Mouse (Mus musculus): ENCODE data around the gene Pnp2. TPM values are rescaled to one million over a fixed set of nuclear protein-coding genes. Genes with fewer than 3 reads are reported as not detected.
A peak's percentile ranks its signal among the peaks of the same experiment; 100 is the strongest.
"Not testable (repeated sequence)": the region's sequence is repeated elsewhere in the genome, so short reads cannot be mapped to it uniquely, and the experiment has no call there.

Gene Pnp2
- polyA plus RNA-seq, 1 experiment: 0.16 TPM

DNA sequence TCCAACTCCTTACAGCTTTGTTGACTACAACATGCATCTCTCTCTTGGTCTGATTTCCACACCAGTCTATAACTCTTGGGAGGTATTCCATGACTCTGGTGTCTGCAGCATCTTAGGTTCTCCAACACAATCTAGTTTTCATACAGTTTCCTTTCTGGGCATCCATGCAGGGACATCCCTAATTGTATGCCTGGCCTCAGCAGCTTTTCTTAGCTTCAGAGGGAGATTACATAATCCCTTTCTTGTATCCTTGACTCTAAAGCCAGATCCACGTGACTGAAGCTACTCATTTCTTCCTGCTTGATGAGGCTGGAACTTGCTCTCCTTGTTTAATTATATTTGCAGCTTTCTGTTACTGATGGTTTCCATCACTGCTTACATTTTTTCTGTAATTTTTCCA is 19.1 kb upstream of the Pnp2 start:
- TF ChIP-seq POLR2A (IDR thresholded peaks at IDR 0.05; ENCODE audit: borderline replicate concordance, extremely low read depth, insufficient read depth, insufficient read length, poor library complexity, severe bottlenecking) (no peak), CTCF (IDR thresholded peaks at IDR 0.05; ENCODE audit: borderline replicate concordance, extremely low read depth, insufficient read depth, insufficient read length) (no peak)
- DNase-seq (ENCODE audit: low read depth): no peak

DNA sequence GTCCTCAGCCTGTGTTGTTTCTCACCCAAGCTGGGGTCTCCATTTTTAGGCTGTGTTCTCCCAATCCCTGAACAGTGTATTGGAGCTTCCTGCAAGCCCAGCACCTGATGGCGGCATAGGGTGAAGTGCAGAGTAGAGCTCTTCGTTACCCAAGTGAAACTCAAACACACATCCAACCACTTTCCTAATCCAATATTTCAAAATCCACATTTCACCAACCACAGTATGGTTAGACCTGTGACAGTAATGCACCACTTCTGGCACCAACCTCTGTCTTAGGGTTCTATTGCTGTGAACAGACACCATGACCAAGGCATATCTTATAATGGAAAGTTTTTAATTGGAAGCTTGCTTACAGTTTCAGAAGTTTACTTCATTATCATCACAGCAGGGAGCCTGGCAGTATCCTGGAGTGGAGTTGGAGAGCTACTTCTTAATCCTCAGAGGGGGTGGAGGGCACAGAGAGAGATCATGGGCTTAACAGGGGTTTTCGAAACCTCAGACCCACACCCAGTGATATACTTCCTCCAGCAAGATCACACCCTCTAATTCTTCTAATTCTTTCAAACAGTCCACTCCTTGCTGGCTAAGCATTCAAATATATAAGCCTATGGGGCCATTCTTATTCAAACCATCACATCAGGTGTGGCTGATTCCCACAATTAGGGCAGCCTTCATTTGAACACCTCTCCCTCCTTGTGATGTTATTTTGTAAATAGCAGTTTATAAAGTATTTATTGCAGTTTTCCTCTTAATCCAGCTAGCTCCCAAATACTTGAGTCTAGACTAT is 17.5 kb upstream of the Pnp2 start:
- no peak for DNase-seq (ENCODE audit: low read depth)
- TF ChIP-seq POLR2A (IDR thresholded peaks at IDR 0.05; ENCODE audit: borderline replicate concordance, extremely low read depth, insufficient read depth, insufficient read length, poor library complexity, severe bottlenecking): no peak
- TF ChIP-seq CTCF (IDR thresholded peaks at IDR 0.05; ENCODE audit: borderline replicate concordance, extremely low read depth, insufficient read depth, insufficient read length): no peak

DNA sequence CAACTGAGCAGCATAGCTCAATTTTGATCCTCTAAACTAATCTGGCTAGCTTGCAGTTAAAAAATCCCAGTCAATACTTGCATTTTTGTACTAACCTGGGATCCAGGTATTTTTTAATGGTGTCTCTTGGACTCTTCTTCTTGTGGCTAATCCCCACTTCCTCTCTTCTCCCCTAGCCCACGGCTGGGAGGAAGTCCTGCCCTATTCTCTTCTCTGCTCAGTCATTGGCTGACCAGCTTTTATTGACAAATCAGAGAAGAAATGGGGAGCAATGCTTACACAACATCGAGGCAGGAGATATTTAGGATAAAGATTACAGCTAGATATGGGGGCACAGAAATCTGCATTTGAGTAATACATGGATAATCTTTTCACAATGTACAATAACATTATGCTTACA is 16.9 kb upstream of the Pnp2 start:
- TF ChIP-seq POLR2A (IDR thresholded peaks at IDR 0.05; ENCODE audit: borderline replicate concordance, extremely low read depth, insufficient read depth, insufficient read length, poor library complexity, severe bottlenecking) (no peak), CTCF (IDR thresholded peaks at IDR 0.05; ENCODE audit: borderline replicate concordance, extremely low read depth, insufficient read depth, insufficient read length) (no peak)
- DNase-seq (ENCODE audit: low read depth): no peak

DNA sequence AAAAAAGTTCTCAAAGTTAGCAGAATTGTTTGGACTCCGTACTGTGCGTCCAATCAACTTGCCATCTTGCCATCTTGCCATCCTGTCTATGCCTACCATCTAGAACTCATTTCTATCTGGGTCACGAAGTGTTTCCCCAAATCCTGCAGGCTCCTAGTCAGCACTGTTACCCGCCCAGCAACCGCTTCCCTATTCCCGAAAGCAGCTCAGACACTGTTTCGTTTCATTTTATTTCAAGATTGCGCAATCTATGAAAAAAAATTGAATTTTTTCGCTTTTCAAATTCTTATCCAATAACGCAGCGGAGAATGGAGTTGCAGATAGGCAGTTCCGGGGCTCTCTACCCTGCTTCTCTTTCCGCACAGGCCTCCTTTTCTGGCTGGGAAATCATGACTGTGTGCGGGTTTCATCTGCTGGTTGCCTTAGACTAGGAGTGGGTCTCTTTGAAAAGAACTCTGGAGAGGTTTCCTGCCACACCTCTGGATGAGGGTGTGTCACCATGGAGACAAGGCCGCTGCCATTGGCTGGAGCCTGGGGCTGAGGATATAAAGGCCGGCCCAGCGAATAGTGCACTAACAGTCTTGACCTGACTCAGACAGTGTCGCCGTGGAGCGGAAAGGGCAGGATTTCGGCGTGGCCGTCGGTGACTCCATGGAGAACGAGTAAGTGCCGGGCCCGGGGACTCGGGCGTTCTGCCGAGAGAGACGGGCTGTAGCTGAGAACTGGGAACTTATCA is 11.7 kb upstream of the Pnp2 start, which contains the start of gene Gm49342:
Gm49342 (plus strand) TSS at position 586 of the 736 bp plus-strand sequence.
- TF ChIP-seq POLR2A (IDR thresholded peaks at IDR 0.05; ENCODE audit: borderline replicate concordance, extremely low read depth, insufficient read depth, insufficient read length, poor library complexity, severe bottlenecking) (peak; percentile 25; the same call in 1 of the 2 replicates), CTCF (IDR thresholded peaks at IDR 0.05; ENCODE audit: borderline replicate concordance, extremely low read depth, insufficient read depth, insufficient read length) (peak; percentile 27; the same call in 1 of the 2 replicates)
- DNase-seq (ENCODE audit: low read depth): peak; percentile 94

DNA sequence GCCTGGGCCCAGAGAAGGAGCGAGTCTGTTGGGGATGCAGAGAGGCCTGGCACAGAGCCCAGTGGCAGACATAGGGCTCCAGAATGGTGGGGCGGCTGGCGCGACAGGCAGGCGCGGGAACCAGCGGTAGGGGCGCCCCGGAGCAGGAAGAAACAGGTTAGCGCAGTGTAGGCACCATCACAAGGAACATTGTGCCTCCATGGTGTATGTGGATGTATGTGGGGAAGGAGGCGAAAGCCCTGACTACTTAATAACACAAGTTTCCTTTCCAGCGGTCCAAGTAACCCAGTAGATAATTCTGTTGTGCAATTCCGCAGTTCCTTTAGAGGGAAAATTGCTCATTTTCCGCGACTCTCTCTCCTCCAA is 11.1 kb upstream of the Pnp2 start:
- DNase-seq (ENCODE audit: low read depth): peak; percentile 82

DNA sequence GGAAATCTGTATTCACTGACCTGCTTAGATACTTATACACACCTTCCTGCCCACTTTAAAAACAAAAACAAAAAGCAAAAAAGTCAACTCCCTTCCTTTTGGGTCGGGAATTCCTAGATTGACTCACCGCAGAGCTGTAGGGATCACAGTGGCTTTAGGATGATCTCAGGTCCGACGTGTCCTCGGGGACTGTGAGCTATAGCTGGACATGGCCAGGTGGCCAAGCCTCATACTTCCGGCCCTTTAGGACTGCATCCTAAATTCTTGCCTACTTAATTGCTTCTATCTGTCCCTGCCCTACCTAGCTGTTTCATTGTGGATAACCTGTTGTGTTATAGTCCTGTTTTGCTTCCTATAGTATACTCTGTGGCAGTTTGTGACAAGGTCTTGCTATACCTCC is 10.7 kb upstream of the Pnp2 start:
- DNase-seq (ENCODE audit: low read depth): not testable (repeated sequence)

DNA sequence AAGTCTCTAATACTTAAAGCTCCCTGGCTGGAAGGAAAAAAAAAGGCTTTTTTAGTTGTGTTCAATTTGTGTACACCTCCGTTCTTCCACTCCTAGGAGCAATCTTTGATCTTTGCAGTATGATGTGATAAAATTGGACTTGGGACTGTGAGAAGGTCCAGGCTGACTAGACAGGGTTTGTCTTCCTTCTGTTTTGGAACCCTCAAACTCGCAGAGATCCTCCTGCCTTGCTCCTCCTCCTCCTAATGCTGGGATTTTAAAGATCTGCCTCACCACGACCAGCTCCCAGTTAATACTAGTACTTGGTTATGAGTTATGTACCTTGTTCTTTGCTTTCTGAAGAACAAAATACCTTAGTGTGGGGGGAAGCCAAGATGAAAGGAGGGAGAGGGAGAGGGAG is 10.3 kb upstream of the Pnp2 start:
- not testable (repeated sequence) for DNase-seq (ENCODE audit: low read depth)

DNA sequence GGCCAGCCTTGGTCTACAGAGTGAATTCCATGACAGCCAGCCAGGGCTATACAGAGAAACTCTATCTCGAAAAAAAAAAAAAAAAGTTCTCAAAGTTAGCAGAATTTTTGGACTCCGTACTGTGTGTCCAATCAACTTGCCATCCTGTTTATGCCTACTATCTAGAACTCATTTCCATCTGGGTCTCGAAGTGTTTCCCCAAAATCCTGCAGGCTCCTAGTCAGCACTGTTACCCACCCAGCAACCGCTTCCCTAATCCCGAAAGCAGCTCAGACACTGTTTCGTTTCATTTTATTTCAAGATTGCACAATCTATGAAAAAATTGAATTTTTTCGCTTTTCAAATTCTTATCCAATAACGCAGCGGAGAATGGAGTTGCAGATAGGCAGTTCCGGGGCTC is 305 bp upstream of the Pnp2 start:
- no peak for TF ChIP-seq CTCF (IDR thresholded peaks at IDR 0.05; ENCODE audit: borderline replicate concordance, extremely low read depth, insufficient read depth, insufficient read length)
- TF ChIP-seq POLR2A (IDR thresholded peaks at IDR 0.05; ENCODE audit: borderline replicate concordance, extremely low read depth, insufficient read depth, insufficient read length, poor library complexity, severe bottlenecking): no peak
- DNase-seq (ENCODE audit: low read depth): no peak

DNA sequence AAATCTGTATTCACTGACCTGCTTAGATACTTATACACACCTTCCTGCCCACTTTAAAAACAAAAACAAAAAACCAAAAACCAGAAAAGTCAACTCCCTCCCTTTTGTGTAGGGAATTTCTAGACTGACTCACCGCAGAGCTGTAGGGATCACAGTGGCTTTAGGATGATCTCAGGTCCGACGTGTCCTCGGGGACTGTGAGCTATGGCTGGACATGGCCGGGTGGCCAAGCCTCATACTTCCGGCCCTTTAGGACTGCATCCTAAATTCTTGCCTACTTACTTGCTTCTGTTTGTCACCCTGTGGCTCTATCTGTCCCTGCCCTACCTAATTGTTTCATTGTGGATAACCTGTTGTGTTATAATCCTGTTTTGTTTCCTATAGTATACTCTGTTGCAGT is 932 bp downstream of the Pnp2 start:
- DNase-seq (ENCODE audit: low read depth): not testable (repeated sequence)

DNA sequence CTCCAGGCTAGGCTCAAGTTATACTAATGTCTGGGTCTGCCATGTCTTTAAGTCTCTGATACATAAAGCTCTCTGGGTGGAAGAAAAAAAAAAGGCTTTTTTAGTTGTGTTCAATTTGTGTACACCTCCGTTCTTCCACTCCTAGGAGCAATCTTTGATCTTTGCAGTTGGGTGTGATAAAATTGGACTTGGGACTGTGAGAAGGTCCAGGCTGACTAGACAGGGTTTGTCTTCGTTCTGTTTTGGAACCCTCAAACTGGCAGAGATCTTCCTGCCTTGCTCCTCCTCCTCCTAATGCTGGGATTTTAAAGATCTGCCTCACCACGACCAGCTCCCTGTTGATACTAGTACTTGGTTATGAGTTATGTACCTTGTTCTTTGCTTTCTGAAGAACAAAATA is 1.4 kb downstream of the Pnp2 start:
- not testable (repeated sequence) for DNase-seq (ENCODE audit: low read depth)

DNA sequence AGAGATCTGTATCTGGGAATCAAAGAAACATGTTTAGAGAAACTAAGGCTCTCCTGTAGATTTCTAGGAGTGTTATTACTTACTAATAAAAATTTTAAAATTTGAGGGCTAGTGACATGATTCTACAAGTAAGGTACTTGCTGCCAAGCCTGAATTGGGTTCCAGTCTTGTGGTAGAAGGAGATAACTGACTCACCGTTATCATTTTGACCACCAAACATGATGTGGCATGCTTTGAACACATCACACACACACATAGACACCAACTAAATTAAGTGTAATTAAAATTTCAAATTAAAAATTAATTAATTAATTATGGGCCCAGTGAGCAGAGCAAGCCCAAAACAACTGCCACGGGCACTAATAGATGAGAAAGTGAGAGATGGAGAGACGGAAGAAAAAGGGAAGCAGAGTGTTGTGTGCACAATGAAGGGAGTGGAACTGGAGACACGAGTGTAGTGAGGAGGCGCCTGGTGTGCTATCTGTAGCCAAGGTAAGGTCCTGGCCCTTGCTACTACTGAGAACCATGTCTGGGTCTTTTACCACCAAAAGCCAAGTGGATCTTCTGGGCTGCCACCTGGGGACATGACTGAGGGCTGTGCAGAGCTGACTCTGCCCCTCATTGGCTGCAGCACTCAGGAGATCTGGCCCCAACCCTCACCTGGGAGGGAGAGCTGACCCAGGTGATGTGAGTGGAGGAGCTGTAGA is 2.6 kb downstream of the Pnp2 start:
- not testable (repeated sequence) for DNase-seq (ENCODE audit: low read depth)

DNA sequence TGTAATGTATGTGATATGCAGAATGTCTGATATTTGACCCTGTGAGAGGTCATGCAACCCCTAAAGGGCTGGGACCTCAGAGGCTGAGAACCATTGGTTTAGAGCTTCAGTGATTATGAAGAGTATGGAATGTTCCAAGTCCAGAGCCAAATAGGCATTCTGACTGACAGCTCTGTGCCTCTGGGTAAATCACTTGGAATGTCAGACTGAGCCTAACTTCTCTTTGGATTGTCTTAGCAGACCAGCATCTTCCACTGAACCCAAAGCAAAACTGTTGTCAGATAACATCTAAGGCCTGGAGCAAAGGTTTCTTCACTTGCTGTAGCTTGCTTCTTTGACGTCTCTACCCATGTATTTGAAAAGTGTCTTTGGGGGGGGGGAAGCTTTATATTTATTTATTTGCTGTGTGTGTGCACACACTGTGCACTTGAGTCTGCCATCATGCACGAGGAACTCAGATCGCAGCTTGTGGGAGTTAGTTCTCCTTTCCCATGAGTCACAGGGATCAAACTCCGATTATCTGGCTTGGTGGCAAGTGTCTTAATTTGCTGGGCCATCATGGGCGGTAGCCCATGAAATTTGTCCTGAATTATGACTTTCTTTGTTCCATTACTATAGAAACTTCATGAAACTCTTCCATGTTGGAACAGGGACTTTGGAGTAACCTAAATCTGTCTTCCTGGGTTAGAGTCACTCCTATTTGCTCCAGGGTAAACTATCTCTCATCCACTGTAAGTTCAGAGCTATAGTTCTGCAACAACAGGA is 12.6 kb downstream of the Pnp2 start:
- no peak for DNase-seq (ENCODE audit: low read depth)
- no peak for TF ChIP-seq POLR2A (IDR thresholded peaks at IDR 0.05; ENCODE audit: borderline replicate concordance, extremely low read depth, insufficient read depth, insufficient read length, poor library complexity, severe bottlenecking)
- TF ChIP-seq CTCF (IDR thresholded peaks at IDR 0.05; ENCODE audit: borderline replicate concordance, extremely low read depth, insufficient read depth, insufficient read length): no peak
